Mouse (Mus musculus) midbrain, embryonic 14.5 days (tissue): ENCODE data around the gene Polr3g. TPM values are rescaled to one million over a fixed set of nuclear protein-coding genes. Genes with fewer than 3 reads are reported as not detected.
"Not testable (repeated sequence)": the region's sequence is repeated elsewhere in the genome, so short reads cannot be mapped to it uniquely, and the experiment has no call there.

Source experiments
- ATAC-seq: fragments of 200-750 bp; cut with Nextera tagmentation; 2 replicates; pipeline ENCODE4 v1.8.0; 2017; ENCODE audit warnings: moderate number of reproducible peaks, moderate library complexity; ENCODE audit not compliant: low FRiP score, low TSS enrichment
- DNase-seq: peaks from one replicate; pipeline ENCODE4 v3.0.0-alpha.2; 2015
- H3K27ac ChIP-seq: fragments of 300-500 bp; sonication (generic); replicated peaks from 2 replicates; pipeline ENCODE4 v1.5.1; 2014; ENCODE audit warnings: mild to moderate bottlenecking, low read depth, low read length, moderate library complexity
- H3K27me3 ChIP-seq: fragments of 300-500 bp; sonication (generic); 2 replicates; pipeline ENCODE4 v1.6.1; 2014; ENCODE audit warnings: low read length, control low read depth, mixed read lengths; ENCODE audit not compliant: control insufficient read depth, insufficient read depth
- H3K36me3 ChIP-seq: fragments of 300-500 bp; sonication (generic); 2 replicates; pipeline ENCODE4 v1.6.1; 2014; ENCODE audit warnings: low read length, control low read depth; ENCODE audit not compliant: control insufficient read depth, insufficient read depth
- H3K4me1 ChIP-seq: fragments of 300-500 bp; sonication (generic); 2 replicates; pipeline ENCODE4 v1.6.1; 2014; ENCODE audit warnings: mild to moderate bottlenecking, antibody characterized with exemption, low read length, control low read depth; ENCODE audit not compliant: control insufficient read depth, insufficient read depth
- H3K4me2 ChIP-seq: fragments of 300-500 bp; sonication (generic); 2 replicates; pipeline ENCODE4 v1.6.1; 2014; ENCODE audit warnings: mild to moderate bottlenecking, low read length, moderate library complexity
- H3K4me3 ChIP-seq: fragments of 300-500 bp; sonication (generic); replicated peaks from 2 replicates; pipeline ENCODE4 v1.5.1; 2014; ENCODE audit warnings: low read depth, low read length
- H3K9ac ChIP-seq: fragments of 300-500 bp; sonication (generic); replicated peaks from 2 replicates; pipeline ENCODE4 v1.6.1; 2014; ENCODE audit warnings: mild to moderate bottlenecking, low read length, moderate library complexity
- H3K9me3 ChIP-seq: fragments of 300-500 bp; sonication (generic); 2 replicates; pipeline ENCODE4 v1.6.1; 2016; ENCODE audit warnings: low read length, control low read depth, mixed read lengths; ENCODE audit not compliant: control insufficient read depth
- WGBS: fragments of 180-500 bp; shearing (Covaris S2); extraction: QIAGEN DNeasy Blood & Tissue Kit; methylation state at CpG from one replicate; pipeline ENCODE4 v1.1.7; 2014; 5-methylcytosine and 5-hydroxymethylcytosine counted together
- polyA plus RNA-seq: library from polyadenylated mRNA; unstranded; fragments of >200 nt; fragmentation: Nextera tagmentation; extraction: Ambion mirVana; gene quantifications from 2 replicates; pipeline ENCODE4 v1.2.1, GENCODE M21; 2014

Gene Polr3g
- polyA plus RNA-seq, 1 experiment from 2014 or later: 3.3 TPM

DNA sequence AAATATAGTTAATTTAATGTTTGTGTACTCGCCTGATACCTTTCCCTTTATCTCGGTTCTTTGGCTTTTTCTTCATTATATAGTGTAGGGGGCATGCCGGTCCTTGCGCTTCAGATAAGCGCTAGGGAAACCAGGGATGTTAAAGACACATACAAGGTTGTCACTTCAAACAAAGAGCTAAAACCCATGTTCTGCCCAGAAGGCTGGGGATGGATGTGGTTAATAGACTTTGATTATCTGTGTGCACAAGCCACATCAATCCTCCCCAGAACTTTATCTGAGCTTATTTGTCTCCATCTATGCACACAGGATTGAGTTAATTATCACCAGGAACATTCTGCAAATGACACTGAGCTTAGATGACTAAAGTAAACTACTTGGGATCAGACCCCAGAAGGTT, 25.8 kb upstream of the Polr3g start:
- no peaks in the 10 kb centered on the region for H3K4me1 ChIP-seq
- H3K27ac ChIP-seq: no peak overlapping the region
- H3K4me2 ChIP-seq: no peak overlapping the region
- H3K36me3 ChIP-seq: no peaks in the 10 kb centered on the region
- no peak overlapping the region for H3K4me3 ChIP-seq
- H3K9ac ChIP-seq: no peak overlapping the region
- ATAC-seq (no peak), DNase-seq (no peak)
- no peaks in the 10 kb centered on the region for H3K9me3 ChIP-seq
- 90% methylated on average over 5 of the region's 5 CpGs for WGBS
- H3K27me3 ChIP-seq: no peaks in the 10 kb centered on the region

DNA sequence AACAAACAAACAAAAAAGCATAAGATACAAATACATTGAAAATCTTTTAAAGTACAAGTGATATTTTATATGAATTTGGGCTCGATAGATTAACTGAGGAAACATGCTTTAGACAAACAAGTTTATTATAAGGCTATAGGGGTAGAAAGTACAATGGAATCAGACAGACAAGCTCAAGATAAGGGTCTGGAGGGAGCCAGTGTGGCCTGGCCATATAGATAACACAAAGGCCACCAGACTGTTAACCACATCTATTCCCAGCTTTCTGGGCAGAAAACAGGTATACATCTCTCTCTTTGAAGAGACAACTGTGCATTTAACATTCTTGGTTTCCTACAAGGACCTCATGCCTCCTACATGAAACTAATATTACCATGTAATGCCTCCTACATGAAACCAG, 19.5 kb upstream of the Polr3g start:
- no peaks in the 10 kb centered on the region for H3K27me3 ChIP-seq
- H3K9ac ChIP-seq: no peak overlapping the region
- 95% methylated on average over 1 of the region's 1 CpGs for WGBS
- H3K9me3 ChIP-seq: no peaks in the 10 kb centered on the region
- H3K4me3 ChIP-seq: no peak overlapping the region
- no peak overlapping the region for H3K4me2 ChIP-seq
- DNase-seq: no peak
- ATAC-seq: no peak
- H3K4me1 ChIP-seq: no peaks in the 10 kb centered on the region
- H3K36me3 ChIP-seq: no peaks in the 10 kb centered on the region
- H3K27ac ChIP-seq: no peak overlapping the region

DNA sequence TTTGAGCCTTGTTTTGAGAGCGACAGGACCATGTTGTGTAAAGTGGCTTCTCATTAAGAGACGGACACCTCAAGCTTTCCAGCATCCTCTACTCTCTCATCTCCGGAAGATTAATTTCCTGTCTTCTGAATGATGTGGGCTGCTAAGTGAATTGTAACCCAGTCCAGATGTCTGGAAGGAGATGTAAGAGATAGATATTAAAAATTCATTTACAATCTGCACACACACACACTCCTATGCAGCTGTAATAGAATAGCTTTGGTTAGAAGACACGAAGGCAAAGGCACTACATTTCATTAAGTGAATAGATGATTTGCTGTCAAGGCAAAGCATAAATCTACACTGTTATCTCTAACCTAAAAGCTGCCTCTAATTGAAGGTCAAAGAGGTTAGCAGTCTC, 18.3 kb upstream of the Polr3g start:
- H3K4me3 ChIP-seq: no peak overlapping the region
- no peak overlapping the region for H3K27ac ChIP-seq
- H3K27me3 ChIP-seq: no peaks in the 10 kb centered on the region
- no peak overlapping the region for H3K4me2 ChIP-seq
- no peaks in the 10 kb centered on the region for H3K9me3 ChIP-seq
- no peaks in the 10 kb centered on the region for H3K36me3 ChIP-seq
- no peak for DNase-seq
- H3K9ac ChIP-seq: no peak overlapping the region
- ATAC-seq: no peak
- H3K4me1 ChIP-seq: no peaks in the 10 kb centered on the region
- WGBS: 82% methylated on average over 4 of the region's 4 CpGs

DNA sequence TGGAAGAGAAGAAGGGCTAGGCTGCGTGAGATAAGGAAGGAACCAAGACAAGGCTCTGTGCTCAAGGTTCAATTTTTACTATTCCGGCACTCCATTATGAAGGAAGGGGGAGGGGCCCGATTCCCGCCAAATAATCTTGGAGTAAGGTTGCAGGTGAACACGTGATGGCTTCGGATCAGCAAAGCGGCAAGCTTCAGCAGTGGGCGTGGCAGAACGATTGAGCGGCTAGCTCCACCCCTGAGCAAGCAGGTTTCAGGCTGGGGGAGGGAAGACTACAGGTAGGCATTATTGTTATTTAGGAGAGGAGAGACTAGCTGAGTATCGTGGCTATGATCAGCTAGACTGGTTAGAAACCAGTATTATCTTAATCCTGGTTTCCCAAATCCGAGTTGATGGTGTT, 17.3 kb upstream of the Polr3g start:
- DNase-seq, H3K4me2 ChIP-seq, H3K4me1 ChIP-seq, H3K36me3 ChIP-seq, H3K4me3 ChIP-seq, H3K27me3 ChIP-seq, H3K9me3 ChIP-seq, H3K9ac ChIP-seq, H3K27ac ChIP-seq, ATAC-seq: not testable (repeated sequence)
- 64% methylated on average over 12 of the region's 12 CpGs for WGBS

DNA sequence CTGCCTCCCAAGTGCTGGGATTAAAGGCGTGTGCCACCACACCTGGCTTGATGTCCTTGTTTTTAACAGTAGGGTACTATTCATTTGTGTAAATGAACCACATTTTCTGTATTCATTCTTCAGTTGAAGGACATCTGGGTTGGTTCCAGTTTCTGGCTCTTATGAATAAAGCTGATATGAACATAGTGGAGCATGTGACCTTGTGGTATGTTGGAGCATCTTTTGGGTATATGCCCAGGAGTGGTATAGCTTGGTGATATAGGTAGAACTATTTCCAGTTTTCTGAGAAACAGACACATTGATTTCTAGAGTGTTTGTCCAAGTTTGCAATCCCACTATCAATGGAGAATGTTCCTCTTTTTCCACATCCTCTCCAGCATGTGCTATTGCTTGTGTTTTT, 3.1 kb upstream of the Polr3g start:
- H3K4me2 ChIP-seq: no peak overlapping the region
- no peak overlapping the region for H3K27ac ChIP-seq
- H3K4me1 ChIP-seq: peaks cover 7% of the 10 kb centered on the region; the same call in 1 of the 2 replicates
- H3K36me3 ChIP-seq: no peaks in the 10 kb centered on the region
- no peak overlapping the region for H3K4me3 ChIP-seq
- H3K27me3 ChIP-seq: no peaks in the 10 kb centered on the region
- no peak for ATAC-seq
- no peak for DNase-seq
- H3K9ac ChIP-seq: no peak overlapping the region
- H3K9me3 ChIP-seq: no peaks in the 10 kb centered on the region
- 96% methylated on average over 1 of the region's 1 CpGs for WGBS

DNA sequence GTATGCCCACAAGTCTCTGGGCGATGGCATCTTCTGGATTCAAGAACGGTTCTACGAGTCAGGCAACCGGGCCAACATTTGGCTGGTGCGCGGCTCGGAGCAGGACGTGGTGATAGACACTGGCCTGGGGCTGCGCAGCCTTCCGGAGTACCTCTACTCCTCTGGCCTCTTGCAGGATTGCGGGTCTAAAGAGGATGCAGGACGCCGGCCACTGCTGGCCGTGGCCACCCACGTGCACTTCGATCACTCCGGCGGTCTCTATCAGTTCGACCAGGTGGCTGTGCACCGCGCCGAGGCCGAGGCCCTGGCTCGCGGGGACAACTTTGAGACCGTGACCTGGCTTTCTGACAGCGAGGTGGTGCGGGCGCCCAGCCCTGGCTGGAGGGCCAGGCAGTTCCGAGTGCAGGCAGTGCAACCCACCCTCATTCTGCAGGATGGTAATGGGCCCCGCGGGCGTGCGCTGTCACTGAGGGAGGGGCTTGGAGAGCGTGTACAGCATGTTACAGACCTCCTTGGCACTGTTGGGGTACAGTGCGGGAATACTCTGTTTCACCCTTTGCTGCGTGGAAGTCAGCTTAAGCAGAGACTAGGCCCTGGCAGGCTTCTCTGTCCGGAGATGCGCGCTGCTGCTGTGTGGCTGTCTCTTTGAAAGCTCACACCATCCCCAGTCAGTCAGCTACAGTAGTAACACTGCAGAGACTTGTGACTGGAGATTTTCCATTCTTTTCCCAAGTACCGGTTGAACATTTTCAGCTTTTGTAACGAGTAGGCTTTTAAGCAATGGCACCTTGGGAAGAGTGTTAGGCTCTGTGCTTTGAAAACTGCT, 946 bp upstream of the Polr3g start:
- Histone ChIP-seq H3K27ac (peak overlapping the region; percentile 88), H3K4me1 (peaks cover 7% of the 10 kb centered on the region; the same call in 1 of the 2 replicates), H3K9me3 (no peaks in the 10 kb centered on the region), H3K9ac (peak overlapping the region; percentile 74), H3K4me3 (peak overlapping the region; percentile 86), H3K4me2 (peak overlapping the region; percentile 92), H3K36me3 (no peaks in the 10 kb centered on the region), H3K27me3 (no peaks in the 10 kb centered on the region)
- ATAC-seq (peak; percentile 55), DNase-seq (peak; percentile 63)
- WGBS: under 1% methylated on average over 42 of the region's 42 CpGs

DNA sequence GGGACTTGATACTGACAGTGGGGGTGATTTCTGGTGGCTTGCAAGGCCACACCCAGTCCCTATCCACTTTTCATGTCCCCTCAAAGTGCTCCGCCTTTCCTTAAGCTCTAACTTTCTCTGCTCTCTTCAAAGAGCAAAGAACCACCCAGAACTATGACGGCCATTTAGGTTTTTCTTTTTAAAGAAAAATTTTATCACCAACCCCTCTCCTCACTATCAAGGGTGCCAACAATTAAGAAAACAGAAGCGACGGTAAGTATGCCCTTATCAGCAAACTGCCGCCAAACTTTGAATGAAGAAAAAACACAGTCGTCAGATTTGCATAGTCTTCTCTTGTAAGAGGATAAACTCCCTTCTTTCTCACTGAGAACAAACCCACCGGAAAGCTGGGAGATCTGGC, 547 bp downstream of the Polr3g start:
- Histone ChIP-seq H3K4me1 (peaks cover 7% of the 10 kb centered on the region; the same call in 1 of the 2 replicates), H3K9me3 (no peaks in the 10 kb centered on the region), H3K27ac (no peak overlapping the region), H3K9ac (peak overlapping the region; percentile 74), H3K36me3 (no peaks in the 10 kb centered on the region), H3K4me3 (peak overlapping the region; percentile 86), H3K4me2 (peak overlapping the region; percentile 92), H3K27me3 (no peaks in the 10 kb centered on the region)
- ATAC-seq: no peak
- WGBS: under 1% methylated on average over 7 of the region's 7 CpGs
- no peak for DNase-seq

DNA sequence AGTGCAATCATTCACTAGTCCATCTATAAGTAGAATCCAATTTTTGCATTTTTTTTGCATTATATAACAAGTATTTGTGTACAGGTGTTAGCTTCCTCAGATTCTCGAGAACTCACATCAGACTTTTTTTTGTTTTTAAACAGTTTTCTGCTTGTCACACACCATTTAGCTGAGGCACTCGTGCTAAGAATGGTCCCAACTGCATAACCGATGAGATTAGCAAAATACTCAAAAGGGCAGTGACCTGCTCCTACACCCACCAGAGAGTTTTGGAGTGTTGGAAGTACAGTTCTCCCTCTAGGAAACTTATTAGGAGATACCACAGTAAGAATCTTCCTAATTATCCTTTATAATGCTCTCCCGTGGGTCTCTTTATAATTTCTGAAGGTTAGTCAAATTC, 1.0 kb downstream of the Polr3g start:
- DNase-seq (no peak), ATAC-seq (no peak)
- H3K9ac ChIP-seq: no peak overlapping the region
- H3K9me3 ChIP-seq: no peaks in the 10 kb centered on the region
- no peaks in the 10 kb centered on the region for H3K36me3 ChIP-seq
- WGBS: 13% methylated on average over 4 of the region's 4 CpGs
- H3K4me1 ChIP-seq: peaks cover 7% of the 10 kb centered on the region; the same call in 1 of the 2 replicates
- no peaks in the 10 kb centered on the region for H3K27me3 ChIP-seq
- no peak overlapping the region for H3K27ac ChIP-seq
- peak overlapping the region; percentile 86 for H3K4me3 ChIP-seq
- H3K4me2 ChIP-seq: peak overlapping the region; percentile 92

DNA sequence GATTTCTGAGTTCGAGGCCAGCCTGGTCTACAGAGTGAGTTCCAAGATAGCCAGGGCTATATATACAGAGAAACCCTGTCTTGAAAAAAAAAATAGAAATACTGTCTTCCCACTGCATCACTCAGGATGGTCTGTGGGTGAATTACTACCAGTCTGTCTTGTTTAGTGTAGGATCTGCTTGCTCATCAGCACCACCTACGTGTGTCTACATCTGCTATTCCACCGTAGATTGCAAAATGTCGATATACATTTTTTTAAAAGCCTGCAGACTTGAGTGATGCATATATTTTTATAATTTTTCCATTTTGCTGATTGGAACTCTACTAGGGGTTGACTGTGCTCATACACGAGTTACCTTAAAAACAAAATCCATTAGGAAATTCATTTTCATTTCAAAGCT, 4.5 kb downstream of the Polr3g start:
- H3K4me1 ChIP-seq: no peaks in the 10 kb centered on the region
- WGBS: 98% methylated on average over 5 of the region's 5 CpGs
- H3K4me3 ChIP-seq: no peak overlapping the region
- DNase-seq (no peak), ATAC-seq (no peak)
- H3K27ac ChIP-seq: no peak overlapping the region
- H3K27me3 ChIP-seq: no peaks in the 10 kb centered on the region
- no peaks in the 10 kb centered on the region for H3K36me3 ChIP-seq
- no peaks in the 10 kb centered on the region for H3K9me3 ChIP-seq
- no peak overlapping the region for H3K4me2 ChIP-seq
- no peak overlapping the region for H3K9ac ChIP-seq
